Mouse (Mus musculus) lung, postnatal 4 days (tissue): ENCODE results near the gene Hfe2.

Source experiments
- DNase-seq, 2 experiments: peaks; one replicate each; pipeline ENCODE4 v3.0.0; 2021

Gene Hfe2

DNA sequence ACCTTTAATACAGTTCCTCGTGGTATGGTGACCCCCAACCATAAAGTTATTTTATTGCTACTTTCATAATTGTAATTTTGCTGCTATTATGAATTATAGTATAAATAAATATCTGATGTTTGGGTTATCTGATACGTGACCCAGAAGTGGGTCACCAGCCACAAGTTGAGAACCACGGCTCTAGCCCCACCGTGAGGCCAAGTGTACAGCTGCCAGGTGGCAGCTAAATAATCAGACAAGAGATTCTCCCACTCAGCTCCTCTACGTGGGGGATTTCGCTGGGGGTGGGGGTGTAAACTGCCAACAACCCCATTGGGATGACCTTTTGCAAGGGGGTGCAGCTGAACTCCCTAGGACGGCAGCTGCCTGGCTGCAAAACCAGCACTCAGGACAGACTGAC, 7.1 kb downstream of the Hfe2 start:
- DNase-seq, result no peak

DNA sequence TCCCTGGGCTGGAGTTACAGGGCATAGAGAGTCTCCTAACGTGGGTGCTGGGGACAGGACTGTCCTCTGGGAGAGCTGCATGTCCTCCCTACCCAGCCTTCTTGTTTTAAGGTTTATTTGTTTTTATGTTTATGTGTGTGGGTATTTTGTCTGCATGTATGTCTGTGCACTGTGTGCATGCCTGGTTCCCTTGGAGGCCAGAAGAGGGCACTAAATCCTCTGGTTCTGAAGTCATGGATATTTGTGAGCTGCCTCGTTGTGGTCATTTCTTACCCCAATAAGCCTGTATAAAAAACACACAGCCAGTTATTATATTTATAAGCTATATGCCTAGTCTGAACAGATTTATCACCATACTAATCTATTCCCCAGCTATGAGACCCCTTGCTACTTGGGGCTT, 9.3 kb downstream of the Hfe2 start:
- no peak for DNase-seq

DNA sequence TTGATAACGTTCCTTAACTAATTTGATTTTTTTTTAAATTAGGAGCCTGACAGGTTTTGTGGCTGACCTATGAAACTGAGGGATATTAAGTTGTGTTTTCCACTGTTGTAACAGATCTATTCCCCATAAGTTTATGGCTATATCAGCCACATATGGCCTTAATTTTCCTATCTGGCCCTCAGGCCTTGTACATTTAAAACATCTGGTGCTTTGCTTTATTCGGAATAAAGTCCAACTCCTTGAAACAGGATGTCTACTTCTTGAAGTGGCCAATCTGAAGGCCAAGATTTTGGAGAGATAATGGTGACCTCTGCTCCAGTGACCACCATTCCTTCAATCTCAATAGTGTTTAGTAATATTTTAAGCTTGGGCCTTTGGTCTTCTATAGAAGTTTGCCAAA, 14.3 kb downstream of the Hfe2 start:
- DNase-seq, result no peak

DNA sequence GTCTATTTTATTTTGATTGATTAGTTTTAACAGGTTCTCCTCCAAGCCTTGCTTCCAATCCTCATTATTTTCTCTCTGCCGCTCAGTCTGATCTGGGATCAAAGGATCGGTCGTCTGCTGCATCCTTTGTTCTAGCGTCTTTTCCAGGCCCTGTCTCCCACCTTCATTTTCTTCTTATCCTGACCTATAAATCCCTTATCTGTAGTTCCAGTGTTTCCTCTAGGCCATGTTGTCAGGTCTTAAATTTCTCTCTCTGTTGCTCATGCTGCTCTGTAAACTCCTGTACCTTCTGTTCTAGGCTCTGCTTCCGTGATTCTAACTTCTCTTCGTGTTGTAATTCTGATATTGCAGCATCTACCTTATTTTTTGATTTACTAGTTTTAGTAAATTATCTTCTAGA, 15.8 kb downstream of the Hfe2 start:
- no peak for DNase-seq

DNA sequence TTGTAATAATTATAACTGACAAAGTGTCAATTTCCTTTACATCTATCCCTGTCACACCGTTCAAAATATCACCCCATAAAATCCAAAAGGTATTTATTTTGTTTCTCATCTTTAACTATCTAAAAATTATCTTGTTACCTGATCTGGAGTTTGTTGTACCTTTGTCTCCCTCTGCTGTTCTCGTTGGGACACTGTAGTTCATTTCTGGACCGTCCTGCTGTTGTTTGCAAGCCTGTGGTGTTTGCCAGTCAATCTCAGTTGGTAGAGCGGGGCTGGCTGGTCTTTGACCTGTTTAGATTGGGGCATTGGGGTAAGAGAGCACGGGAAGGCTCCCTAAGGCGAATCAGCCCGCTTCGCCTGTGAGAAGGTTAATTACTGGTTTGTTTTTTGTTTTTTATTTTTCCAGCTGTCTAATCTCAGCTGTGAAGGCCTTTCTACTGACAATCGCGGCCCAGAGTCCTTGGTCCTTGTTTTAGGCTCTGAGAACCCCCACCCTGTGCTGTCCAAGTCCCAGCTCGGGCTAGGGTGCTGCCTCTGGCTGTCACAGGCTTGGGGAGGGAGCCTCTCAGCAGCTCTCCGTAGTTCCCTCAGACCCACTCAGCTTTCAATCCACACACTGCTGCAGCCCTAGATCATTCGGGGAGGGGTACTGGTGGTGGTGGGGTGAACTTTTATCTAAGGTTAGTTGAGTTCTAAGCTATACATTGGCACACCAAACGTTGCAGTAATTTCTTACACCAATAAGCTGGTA, 16.5 kb downstream of the Hfe2 start:
- no peak for DNase-seq

DNA sequence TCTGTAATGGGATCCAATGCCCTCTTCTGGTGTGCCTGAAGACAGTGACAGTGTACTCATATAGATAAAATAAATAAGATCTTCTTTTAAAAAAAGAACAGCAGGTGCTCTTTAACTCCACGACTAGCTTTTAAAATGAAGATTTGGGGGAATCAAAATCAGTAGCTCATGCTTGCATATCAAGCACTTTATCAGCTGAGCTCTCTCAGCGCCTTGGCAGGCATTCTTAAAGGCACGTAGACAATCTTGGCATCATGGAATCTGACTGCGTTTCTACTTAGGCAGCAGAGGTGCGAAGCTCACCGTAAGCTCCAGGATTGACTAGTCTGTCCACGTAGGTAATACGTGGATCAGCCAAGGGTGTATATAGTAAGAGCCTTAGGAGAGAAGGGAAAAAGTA, 17.6 kb downstream of the Hfe2 start:
- no peak for DNase-seq

DNA sequence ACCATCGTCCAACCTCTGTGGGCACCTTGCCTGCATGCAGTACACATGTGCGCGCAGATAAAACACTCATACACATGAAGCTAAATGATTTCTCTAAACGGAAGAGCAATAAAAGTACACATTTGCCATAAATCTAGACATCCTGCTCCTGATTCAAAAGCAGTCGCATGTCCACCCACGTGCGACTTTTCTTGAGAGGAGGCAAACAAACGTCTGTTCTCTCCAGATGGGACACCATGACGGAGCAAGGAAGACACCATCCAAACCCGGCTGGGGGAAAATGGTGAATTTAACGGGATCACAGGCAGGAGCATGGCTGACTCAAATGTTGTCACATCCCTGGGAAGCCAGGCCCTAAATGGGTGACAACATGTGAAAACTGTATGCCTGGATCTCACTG, 18.4 kb downstream of the Hfe2 start:
- DNase-seq, result no peak

DNA sequence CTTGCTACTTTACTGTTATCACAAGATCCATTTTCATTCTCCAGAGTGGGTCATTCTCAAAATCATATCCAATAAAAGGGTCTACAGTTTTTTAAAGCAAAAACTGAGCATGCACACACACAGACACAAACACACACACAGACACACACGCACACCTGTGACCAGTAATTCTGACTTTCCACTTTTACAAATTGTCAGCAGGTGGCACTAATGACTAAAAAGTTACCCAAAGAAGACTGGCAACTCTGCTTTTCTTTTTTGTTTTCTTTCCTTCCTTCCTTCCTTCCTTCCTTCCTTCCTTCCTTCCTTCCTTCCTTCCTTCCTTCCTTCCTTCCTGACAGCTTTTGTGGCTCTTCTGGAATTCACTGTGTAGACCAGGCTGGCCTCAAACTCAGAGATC, 20.6 kb downstream of the Hfe2 start:
- DNase-seq, result no peak

DNA sequence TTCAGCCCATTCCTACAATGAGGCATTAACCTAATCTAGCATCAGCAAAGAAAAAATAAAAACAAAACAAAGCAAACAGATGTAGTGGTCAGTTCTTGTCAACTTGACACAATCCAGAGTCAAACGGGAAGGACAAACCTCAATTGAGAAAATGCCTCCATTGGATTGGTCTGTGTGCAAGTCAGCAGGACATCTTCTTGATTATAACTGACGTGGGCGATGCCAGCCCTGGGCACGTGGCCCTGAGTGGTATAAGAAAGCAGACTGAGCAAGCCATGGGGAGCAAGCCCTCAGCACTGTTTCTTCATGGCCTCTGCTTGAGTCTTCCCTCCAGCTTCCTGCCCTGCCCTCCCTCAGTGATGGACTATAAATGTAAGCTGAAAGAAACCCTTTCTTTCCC, 21.9 kb downstream of the Hfe2 start:
- DNase-seq, result peak in 1 of 2 experiments; percentile 18

DNA sequence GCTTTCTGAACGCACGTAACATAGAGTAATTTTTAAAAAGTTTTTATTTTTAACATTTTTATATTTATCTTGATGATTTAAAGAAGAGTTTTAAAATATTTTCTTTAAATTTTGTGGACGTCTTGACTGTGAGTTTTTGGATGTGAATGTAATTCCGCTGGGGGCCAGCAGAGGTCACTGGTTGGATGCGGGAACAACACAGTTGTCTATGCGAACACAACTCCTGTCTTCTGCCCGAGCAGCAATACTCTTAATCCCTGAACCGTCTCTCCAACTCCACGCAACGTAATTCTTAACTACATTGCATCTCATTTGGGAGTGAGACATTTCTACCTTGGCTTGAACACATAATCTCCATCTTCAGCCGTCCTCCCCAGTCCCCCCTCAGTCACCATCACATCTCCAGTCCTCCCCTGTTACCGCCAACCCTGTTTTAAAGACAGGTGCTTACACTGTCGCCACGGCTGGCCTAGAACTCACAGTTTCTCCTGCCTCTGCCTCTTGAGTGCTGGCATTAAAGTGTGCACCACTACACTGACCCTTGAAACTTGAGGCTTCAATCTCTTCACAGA, 22.5 kb downstream of the Hfe2 start:
- peak; percentile 77 to 87 for DNase-seq

DNA sequence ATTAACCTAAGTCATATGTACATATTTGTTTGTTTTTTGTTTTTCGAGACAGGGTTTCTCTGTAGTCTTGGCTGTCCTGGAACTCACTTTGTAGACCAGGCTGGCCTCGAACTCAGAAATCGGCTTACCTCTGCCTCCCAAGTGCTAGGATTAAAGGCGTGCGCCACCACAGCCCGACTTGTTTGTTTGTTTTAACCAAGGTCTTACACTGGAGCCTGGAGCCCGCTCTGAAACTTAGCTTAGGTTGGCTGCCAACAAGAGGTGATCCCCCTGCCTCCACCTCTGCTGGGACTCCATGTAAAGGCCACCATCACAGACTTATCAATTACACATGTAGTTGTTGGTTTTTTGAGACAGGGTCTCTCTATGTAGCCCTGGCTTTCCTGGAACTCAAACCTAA, 23.9 kb downstream of the Hfe2 start:
- DNase-seq, result peak in 1 of 2 experiments; percentile 16

DNA sequence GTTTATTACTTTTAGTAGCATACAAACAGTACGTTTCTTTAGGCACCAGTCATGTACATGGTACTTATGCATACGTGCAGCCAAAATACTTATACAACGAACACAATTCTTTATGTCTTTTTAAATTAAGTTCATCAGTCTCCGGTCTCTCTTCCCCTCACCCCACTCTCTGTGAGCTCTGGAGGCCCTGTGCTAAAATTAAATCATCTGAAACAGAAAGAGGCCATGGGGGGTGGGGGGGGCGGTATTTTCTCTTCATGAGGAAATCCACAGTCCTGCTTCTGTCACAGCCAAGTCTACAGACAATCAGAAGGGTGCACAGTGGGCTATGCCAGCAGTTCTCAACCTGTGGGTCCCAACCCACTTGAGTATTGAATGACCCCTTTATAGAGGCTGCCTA, 24.4 kb downstream of the Hfe2 start:
- DNase-seq, result no peak

DNA sequence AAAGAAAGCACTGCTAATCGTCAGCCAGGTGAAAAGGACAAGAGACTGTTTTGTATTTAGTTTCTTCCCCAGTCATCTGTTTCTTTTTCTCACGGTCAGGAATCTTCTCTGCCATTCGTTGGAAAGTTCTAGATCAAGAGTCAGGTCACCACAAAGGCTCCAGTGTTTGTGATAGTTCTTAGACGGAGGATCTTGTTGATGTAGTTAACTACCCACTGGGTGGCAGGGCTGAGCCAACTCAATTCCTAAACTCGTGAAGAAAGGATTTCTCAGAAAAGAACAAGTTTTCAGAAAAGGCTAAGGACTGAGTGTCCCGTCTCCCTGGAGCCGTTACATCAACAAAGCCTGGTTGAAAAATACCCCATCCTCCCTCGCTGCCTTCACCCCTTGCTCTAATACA, 26.2 kb downstream of the Hfe2 start:
- DNase-seq, result peak; percentile 59 to 75

DNA sequence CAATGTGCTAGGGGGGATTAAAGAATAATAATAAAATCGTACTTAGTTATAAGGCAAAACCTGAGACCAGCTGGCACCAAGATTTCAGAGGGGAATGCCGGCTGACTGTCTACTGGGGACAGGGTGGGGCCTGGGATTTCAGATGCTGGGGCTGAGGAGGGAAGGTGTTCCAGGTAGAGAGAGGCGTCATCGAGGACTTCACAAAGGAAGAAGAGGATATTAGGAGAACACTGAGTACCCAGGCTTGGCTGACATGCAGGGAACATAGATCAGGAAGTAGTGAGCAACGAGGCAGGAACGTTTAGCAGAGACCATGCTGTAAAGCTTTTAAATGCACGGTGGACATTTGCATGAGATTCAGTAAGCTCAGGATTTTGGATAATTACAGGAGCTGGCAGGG, 26.9 kb downstream of the Hfe2 start:
- no peak for DNase-seq

DNA sequence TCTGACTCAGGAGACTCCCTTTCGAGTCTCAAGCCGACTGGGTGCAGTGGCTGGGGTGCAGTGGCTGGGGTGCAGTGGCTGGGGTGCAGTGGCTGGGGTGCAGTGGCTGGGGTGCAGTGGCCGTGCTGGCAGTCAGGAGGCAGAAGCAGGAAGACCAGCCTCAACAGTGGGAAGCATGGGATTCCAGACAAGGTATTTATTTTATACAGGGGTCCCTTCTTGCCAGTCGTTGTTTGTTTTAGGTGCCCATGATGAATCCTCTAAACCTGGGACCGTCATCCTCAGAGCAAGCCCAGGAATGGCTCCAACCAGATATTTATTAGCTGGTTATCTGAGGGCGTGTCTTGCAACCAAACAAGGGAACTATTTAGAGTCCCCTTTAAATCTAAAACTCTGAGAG, 28.6 kb downstream of the Hfe2 start:
- DNase-seq, result no peak

DNA sequence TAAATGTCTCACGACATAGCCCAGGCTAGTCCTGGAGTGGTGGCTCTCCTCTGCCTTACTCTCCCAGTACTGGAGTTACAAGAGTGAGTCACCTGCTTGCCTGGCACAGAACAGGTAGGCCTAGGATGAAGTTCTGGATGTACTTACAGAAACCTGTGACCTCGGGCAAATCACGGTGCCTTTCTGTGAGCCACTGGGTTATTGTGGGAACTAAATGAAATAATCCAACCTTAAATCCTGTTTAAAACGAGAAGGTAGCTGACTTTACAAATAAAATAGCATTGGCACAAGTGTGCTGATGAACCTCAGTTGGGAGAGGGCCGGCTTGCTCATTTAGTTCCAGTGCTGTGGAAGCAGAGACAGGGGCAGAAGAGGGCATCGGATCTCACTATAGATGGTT, 29.3 kb downstream of the Hfe2 start:
- DNase-seq, result no peak

DNA sequence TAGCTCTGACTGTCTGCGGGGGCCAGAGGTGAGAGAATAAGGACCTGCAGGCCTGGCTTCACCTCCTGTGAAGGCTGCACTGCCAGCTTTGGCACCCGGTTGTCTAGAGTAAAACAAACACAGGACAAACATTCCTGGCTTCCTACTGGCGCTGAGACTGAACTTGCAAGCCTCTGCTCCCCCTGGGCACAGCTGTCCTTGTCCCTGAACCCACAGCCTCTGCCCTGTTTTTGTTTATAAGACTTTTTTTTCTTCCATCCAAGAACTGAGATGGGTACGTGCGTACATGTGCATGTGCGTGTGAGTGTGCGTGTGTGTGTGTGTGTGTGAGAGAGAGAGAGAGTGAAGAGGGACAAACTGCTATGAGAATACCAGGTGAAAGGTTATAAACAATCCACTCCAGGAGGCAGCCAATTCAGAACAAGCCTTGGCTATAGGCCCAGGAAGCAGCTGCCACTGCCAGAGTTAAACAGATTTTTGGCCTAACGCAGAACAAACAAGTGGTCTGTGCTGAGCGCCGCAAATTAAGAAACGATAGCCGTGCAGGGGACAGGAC, 30.1 kb downstream of the Hfe2 start:
- peak; percentile 86 to 92 for DNase-seq

DNA sequence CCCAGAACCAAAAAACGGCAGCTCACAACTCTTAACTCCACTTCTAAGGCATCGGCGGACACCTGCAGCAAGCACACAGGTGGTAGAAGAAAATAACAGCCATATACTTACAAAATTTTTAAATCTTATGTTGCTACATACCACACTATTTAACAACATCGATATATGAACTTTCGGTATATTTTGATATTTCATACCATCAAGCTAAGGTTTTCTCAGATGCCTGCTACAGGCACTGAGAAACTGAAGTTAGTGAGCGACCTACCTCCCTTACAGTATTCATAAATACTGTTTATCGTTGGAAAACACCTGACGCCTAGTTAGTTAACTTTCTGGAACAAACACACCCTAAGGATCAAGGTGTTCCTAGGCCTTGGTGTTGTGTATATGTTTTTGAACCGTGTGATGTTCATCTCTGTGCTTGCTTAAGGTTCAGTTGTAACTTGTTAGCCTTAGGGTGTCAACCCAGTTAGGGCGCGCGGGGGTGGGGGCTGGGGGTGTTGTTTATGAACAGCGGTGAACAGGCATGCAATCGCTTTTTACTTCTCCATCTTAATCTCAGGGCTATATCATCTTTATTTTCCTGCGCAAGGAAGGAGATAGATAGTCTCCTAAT, 31.1 kb downstream of the Hfe2 start:
- DNase-seq, result no peak

DNA sequence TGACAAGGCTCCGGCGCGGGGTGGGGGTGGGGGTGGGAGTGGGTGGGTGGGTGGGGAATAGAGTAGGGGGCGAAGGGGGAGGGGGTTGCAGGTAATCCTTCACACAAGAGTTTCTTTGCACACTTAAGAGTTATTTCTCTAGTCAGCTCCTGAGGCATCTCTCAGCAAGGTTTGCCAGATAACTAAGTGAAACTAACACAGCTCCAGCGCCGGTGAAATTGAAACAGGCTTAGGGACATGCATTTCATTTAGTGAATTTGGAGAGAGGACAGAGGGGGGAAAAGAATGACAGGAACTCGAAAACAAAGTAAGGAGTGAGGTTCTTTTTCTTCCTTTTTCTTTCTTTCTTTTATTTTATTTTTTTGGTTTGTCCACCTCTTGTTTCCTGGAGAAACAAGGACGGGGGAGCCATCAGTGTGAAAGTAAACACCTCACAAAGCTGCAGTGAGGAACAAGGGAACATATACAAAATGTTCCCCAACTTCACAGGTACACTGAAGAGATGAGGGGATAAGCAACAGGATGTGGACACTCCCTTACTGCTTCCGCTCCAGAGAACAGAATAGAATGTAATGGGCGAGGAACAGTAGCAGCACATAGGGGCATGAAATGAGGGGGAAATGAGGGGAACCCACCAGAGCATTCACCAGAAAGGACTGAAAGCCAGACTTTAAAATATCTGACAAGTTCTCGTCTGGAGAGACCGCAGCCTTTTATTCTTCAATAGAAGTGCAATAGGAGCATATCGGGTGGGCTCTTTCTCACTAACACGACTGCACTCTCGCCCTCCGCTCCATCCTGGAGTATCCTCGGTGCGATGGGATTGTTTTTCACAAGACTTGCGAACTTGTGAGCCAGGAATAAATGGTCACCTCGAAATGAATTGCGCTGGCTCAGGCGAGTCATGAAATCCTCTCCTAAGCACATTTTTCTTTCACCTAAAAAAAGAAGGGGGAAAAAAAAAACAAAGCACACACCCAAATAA, 32.0 kb downstream of the Hfe2 start:
- no peak for DNase-seq

DNA sequence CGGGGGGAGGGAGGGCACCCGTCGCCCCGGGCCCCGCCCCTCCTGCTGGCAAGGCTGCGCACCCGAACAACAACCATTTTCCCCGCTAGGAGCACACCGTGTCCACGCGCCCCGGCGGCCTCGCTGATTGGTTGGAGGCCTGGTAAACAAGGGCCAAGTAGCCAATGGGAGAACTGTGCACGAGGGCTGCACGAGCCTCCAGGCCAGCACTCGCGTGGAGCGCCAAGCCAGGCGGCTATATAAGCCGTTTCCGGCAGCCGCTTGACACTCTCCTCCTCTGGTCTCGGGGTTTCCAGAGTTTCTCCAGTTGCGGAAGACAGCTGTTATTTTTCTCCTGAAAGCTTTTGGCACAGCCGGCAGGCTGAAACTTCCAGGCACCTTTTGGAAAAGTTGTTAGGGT, 32.7 kb downstream of the Hfe2 start, which contains the start of gene Txnip:
Txnip (plus strand) TSS at position 264 of the 400 bp plus-strand sequence.
- DNase-seq, result peak; percentile 100

DNA sequence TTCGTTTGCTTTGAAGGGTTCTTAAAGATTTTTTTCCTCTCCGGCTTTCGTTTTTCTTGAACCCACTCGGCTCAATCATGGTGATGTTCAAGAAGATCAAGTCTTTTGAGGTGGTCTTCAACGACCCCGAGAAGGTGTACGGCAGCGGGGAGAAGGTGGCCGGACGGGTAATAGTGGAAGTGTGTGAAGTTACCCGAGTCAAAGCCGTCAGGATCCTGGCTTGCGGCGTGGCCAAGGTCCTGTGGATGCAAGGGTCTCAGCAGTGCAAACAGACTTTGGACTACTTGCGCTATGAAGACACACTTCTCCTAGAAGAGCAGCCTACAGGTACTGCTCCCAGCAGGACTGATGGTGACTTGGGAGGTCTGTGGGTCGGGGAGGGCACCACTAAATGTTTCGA, 33.2 kb downstream of the Hfe2 start:
- no peak for DNase-seq

DNA sequence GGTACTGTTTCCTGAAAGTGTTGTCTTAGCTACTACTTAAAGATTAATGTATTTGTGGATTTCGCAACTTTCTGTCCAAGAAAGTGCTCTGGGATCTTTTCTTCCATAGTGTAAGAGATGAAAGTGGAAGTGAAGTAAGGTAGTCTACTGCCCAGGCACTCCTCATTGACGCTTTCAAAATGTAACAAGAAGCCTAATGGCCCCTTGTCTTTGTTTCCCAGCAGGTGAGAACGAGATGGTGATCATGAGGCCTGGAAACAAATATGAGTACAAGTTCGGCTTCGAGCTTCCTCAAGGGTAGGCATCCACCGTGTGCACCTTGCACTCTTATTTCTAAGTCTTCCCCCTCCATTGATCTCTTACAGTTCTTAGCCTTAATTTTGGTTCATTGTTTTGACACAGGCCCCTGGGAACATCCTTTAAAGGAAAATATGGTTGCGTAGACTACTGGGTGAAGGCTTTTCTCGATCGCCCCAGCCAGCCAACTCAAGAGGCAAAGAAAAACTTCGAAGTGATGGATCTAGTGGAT, 33.8 kb downstream of the Hfe2 start:
- no peak for DNase-seq
